Mouse (Mus musculus): ENCODE results near the gene Cyp2c23.
A peak's percentile ranks its signal among the peaks of the same experiment; 100 is the strongest.

Cyp2c23 gene

DNA sequence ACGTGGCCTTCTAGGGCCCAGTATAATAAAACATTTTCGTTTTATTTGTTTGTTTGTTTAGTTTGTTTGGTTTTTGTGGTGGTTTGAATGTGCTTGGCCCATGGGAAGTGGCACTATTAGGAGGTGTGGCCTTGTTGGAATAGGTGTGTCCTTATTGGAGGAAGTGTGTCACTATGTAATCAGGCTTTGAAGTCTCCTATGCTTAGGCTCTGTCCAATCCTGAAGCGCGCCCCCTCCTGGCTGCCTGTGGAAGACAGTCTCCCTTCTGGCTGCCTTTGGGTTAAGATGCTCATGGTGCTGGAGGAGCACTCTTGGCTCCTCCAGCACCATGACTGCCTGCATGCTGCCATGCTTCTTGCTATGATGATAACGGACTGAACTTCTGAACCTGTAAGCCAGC, 5.9 kb downstream of the Cyp2c23 start:
- DNase-seq, result peak in 1 of 2 experiments; percentile 30

GRCm38 (mm10) chr19:44021502-44021901, 7.5 kb downstream of the Cyp2c23 start:
- peak; percentile 69 to 94 for DNase-seq

DNA sequence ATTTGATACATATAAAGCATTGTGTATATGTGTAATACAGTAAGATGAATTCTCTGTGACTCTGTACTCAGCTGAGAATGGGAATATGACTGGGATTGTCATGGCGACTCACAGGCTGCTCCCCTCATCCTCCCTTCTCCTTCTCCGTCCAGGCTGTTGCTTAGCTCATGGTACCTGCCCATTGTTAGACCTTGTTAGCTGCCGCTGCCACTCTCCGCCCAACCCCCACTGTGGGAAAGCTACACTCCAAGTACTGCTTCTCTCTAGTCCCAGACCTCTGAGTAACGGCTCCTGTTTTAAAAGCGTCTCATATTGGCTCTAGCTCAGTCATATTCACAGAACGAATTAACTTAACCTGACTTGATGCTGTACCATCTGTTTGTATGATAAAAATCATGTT, 9.3 kb downstream of the Cyp2c23 start:
- DNase-seq, result peak in 1 of 2 experiments; percentile 20

GRCm38 (mm10) chr19:44013862-44014261, 15.1 kb downstream of the Cyp2c23 start:
- no peak for DNase-seq

- DNase-seq, result no peak
Observed at GRCm38 (mm10) chr19:44008784-44009183, 20.2 kb downstream of the Cyp2c23 start.

DNA sequence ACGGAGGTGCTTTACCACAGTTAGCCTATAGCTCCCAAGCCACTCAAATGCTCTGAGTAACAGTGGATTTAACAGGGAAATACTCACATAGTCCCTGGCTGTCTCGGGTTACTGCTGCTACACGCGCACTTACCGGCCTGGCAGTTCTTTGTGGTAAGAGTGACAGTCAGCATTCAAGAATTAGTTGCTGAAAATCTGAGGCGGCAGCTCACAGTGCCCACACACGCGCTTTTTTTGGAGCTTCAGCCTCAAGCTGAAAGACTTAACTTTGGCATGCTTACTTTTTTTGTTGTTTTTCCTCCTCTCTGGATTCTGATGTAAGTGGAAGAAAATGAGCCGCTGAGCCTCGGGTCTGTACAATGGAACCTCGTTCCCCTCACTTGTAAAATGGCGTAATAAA, 21.8 kb downstream of the Cyp2c23 start:
- DNase-seq, result no peak

DNA sequence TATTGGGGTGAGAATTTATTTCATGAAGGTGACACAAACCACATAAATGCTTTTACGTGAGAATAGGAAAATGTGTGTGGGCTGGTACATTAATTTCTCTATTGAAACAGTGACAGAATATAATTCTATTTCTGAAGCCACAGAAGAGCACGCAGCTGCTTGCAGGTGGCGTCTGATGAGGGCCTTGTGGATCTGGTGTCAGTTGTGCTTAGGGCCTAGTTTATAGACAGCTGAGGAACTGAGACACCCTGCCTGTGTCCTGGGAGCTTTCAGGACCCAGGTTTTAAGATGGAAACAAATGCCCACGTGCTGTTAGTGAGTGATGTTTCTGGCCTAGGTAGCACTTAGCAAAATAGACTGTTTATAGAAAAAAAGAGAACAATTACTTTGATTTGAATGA, 24.0 kb downstream of the Cyp2c23 start:
- DNase-seq, result no peak

DNA sequence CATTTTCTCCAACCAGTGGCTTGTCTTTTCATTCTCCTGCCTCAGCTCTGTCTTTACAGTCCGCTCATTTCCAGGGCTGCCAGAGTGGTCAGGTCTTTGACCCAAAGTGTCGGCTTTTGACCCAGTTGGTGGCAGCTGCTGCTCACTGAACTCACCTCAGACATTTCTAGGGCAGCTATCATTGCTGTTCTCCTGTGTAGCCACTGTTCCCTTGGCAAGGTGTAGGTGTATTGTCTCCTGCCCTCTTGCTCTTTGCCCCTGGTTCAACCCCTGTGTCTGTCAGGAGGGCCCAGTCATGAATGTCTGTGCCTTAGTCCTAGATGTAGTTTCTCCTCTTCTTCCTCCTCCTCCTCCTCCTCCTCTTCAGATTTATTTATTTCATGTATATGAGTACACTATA, 24.7 kb downstream of the Cyp2c23 start:
- DNase-seq, result peak in 1 of 2 experiments; percentile 21

- DNase-seq, result no peak
Observed at GRCm38 (mm10) chr19:44000720-44001119, 28.3 kb downstream of the Cyp2c23 start.

DNA sequence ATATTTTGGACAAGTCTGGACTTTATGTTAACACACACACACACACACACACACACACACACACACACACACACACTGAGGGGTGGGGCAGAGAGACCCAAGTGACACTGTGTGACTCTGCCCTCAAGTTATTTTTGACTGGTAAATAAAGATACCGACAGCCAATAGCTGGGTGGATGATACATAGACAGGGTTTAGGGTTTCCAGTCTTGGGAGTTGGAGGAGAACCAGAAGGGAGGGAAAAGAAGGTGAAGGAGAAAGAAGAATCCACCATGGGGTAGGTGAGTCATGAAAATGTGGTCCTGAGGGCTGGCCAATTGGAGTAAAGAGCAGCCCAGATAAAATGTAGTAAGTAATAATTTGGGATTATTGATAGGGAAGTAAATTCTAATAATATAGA, 28.9 kb downstream of the Cyp2c23 start:
- DNase-seq, result no peak

DNA sequence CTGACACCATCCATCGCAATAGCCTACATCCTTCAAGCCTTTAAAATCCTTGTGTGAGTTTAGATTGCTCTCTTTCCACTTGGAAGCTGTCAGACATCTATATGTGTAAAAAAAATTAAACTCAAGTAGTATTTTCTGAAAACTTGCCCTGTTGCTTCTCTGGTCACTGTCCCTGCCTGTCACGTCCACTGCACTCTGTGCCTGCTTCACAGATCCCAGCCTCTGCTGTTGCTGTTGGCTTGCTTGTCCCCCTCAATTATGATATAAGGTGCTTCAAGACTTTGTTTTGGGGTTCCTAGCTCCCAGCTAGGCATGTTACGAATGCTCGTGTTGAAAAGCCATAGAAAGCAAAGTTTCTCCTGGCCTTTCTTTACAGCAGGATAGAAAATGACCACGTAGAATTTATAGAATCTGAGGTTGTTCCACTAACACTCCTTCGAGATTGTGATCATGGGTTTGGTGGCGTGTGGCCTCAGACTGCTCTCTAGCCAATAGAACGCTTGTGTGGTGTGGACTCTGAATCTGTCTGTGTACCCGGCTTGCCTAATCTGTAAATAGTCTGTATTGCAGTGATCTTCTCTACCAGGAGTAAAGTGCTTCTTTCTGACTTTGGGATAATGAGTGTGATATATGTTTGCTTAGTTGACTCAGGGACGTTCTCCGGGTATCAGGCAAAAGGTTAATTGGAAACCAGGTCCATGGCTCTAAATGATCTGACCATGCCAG, 30.0 kb downstream of the Cyp2c23 start:
- DNase-seq, result no peak

DNA sequence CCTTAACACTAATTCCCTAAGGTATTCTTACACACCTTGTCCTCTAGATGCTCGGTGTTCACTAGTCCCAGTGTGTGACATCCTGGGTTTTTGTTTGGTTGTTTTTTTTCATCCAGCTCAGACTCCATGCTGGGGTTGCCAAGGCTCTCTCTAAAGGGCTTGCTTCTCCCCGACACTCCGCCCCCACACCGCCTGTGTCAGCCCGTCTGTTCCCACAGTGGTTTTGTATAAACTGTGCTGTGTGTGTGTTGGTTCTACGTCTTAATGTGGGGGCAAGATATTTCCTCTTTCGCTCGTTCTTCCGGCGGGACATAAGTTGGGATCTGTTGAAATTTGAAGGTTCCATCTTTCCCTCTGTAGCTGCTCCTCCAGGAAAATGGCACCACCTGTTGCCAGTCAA, 30.9 kb downstream of the Cyp2c23 start:
- no peak for DNase-seq

- no peak for DNase-seq
Observed at GRCm38 (mm10) chr19:43995427-43995826, 33.6 kb downstream of the Cyp2c23 start.

DNA sequence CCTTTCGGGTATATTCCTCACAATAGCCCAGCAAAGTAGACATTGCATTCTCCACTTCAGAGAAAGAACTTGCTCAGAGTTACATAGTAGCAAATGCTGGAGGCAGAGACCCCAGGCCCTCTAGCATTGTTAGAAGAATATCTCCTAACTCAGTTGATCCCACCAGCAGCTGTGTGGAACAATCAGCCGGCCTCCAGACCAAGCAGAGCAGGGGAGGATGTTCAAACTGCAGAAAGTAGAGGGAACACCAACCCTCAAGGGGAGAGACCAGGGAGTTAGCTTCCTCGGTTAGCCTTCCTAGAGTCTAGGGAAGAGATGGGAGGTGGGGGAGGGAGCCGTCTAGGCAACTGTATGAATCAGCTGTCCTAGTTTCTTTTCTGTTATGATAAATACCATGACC, 36.5 kb downstream of the Cyp2c23 start:
- no peak for DNase-seq

DNA sequence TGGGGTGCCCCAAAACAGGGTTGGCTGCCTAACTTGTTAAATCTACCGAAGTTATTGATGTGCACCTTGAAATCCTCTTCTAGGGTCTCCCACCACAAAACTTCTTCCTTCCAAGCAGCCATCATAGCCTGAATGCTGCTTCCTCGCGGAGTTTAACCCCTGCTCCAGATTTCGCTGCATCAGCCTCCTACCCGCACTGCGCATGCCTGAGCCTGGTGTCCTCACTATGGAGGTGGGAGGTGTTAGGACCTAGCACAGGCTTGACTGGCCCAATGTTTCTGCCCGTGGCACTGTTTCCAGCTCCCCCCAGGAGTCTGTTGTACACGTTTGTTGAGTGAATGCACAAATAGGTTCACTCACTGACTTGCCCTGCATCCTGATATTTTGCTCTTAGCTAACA, 38.6 kb downstream of the Cyp2c23 start:
- DNase-seq, result peak in 1 of 2 experiments; percentile 11

- peak; percentile 79 to 84 for DNase-seq
Observed at GRCm38 (mm10) chr19:43986069-43986794, 42.8 kb downstream of the Cyp2c23 start, which contains the start of gene Cpn1. Gene Cpn1, minus strand, starts transcription at chr19:43986556.

DNA sequence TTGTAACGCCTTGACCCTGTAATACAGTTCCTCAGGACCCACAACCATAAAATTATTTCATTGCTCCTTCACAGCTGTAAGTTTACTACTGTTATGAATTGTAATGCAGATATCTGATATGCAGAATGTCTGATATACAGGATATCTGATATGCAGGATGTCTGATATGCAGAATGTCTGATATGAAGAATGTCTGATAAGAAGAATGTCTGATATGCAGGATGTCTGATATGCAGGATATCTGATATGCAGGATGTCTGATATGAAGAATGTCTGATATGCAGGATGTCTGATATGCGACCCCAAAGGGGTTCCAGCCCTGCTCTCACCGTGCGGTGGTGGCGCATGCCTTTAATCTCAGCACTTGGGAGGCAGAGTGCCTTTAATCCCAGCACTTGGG, 47.0 kb downstream of the Cyp2c23 start:
- DNase-seq, result no peak

- DNase-seq, result no peak
Observed at GRCm38 (mm10) chr19:43980711-43981110, 48.3 kb downstream of the Cyp2c23 start.

DNA sequence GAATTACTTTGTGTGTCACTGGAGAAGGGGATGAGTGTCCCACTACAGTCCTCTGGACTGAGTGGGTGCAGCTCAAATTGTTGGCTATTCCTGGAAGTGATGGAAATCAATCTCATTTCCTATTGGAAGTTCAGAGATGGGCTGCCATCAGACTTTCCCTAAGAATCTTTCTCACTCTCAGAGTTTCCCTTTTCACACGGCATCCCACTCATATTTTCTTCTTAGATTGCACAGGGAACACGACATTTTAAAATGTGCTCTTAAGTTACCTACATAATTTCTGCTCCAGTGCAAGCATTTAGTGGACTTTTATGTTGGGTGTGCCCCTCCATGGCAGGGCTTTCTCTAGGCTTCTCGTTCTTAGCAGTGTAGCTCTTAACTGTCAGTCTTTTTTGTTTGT, 51.2 kb downstream of the Cyp2c23 start:
- DNase-seq, result no peak

- no peak for DNase-seq
Observed at GRCm38 (mm10) chr19:43976661-43977060, 52.3 kb downstream of the Cyp2c23 start.

DNA sequence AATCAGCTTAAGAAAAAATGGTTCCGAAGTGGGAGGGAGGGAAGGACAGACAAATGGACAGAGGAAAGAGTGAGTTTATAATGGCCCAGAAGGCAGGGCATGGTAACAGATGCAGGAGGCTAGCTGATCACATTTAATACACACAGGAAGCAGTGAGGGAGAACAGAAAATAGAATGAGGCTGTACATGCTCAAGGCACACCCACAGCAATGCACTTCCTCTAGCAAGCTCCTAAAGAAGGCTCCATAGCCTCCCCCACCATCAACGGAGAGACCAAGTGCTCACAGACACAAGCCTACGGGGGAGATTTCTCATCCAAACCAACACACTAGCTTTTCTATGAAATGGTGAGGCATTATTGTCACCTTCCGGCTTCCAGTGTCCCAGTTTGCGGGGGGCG, 54.8 kb downstream of the Cyp2c23 start:
- no peak for DNase-seq

GRCm38 (mm10) chr19:43973711-43974110, 55.3 kb downstream of the Cyp2c23 start:
- DNase-seq, result no peak

- DNase-seq, result no peak
Observed at GRCm38 (mm10) chr19:43972129-43972528, 56.9 kb downstream of the Cyp2c23 start.

DNA sequence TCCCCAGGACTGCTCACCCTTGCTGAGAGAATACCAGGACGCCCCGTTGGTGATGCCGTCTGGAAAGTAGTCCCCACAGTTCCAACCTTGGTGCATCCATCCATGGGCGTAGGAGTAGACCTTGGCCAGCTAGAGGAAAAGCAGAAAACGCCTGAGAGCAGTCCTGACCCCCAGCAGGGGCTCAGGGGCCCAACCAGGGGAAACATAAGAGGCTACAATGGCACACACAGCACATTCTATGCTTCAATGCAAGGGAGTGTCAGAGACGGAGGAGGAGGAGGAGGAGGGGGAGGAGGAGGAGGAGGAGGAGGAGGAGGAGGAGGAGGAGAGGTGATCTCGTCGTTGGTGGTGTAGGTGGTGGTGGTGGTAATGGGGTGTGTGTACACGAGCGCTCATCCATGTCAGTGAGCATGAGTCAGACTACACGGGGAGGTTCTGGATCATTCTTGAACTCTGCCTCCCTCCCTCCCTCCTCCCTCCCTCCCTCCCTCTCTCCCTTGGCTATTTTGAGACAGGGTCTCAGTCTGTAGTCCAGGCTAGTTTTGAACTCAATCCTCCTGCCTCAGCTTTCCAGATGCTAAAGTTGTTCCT, 60.5 kb downstream of the Cyp2c23 start:
- DNase-seq, result peak in 1 of 2 experiments; percentile 17
